Mouse (Mus musculus) adrenal gland, adult 10 weeks (tissue): ENCODE results near the gene Ubqln5. TPM values are rescaled to one million over a fixed set of nuclear protein-coding genes. Genes with fewer than 3 reads are reported as not detected.

Source experiments
- polyA plus RNA-seq: library from polyadenylated mRNA; stranded (reverse); fragments of 350-450 nt; fragmentation: Illumina TruSeq; extraction: RNeasy Lipid Tissue Mini Kit (QIAGEN cat#74804); gene quantifications from one replicate; pipeline ENCODE4 v1.2.3, GENCODE M21; 2014; ENCODE audit warnings: low read depth, low replicate concordance

The Ubqln5 gene
- not detected for polyA plus RNA-seq

DNA sequence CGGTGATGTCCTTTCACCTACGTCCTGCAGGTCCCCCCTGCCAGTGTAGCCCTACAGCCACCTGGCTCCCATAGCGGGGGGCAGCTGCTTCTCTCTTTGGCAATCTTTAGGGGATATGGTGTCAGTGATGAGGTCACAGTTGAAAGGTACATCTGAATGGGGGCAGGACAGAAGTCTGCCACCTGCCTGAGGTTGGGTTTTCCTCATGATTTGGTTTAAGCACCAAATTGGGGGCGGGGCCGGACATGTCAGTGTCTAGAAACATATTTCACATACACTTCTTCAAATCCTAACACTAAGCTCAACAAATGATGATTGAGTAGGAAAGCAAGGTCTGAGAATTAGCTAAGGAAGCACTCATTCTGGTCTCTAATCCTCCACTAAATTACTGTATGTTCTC lies at the start of gene Ubqln5:
Gene Ubqln5 (minus strand): TSS at position 101 of the 400 bp plus-strand sequence.

DNA sequence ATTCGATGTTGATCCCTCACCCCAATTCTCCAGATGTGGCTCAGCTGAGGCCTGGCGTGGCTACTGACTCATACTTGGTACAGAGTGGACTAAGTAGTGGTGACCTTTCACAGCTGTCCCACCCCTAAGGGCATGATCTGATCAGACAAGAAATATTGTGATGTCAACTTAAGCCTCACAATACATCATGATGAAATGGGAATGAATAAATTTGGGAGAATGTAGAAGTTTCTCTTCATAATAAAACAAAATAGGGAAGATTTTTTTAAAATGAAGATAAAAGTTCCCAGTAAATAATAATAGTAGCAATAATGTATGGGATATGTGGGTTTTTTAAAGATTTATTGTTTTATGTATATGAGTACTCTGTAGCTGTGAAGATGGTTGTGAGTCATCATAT lies 20.8 kb upstream of the Ubqln5 start, which contains the start of gene Ubqlnl:
Gene Ubqlnl (minus strand): TSS at position 101 of the 400 bp plus-strand sequence.

DNA sequence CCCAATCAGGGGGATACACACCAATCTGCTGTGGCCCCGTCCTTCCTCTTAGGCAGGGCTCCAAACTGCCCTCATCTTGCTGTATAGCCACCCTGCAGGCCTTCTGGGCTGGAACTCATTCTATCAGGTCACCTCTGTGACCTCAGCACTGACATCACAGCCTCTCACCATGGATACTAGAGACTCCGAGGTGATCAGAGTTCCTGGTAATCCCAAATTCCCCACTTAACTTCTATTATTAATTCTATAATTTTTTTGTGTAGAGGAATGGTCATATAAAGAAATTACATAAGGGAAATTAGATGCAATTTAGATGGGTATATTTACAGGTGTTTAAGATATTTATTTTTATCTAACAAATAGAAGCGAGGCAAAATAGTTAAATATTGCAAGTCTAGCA lies 13.6 kb upstream of the Ubqln5 start, which contains the start of gene Ubqln3:
Gene Ubqln3 (minus strand): TSS at position 101 of the 400 bp plus-strand sequence.

DNA sequence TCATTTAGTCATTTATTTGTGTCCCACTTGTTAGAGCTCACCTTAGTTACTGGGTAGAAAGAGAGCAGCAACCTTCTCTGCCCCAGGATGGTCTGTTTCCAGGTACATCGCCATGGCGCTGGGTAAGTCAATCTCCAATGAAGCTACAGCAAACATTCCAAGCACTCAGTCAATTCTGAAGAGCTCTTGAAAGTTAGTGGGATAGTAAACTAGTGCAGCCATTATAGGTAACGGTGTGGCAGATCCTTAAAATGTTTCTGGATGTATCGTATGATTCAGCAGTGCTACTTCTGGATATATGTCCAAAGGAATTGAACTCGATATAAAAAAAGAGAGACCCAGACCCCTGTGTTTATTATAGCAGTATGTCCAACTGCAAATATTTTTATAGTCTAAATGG lies 7.7 kb upstream of the Ubqln5 start, which contains the start of gene Olfr643:
Gene Olfr643 (minus strand): TSS at position 101 of the 400 bp plus-strand sequence.

DNA sequence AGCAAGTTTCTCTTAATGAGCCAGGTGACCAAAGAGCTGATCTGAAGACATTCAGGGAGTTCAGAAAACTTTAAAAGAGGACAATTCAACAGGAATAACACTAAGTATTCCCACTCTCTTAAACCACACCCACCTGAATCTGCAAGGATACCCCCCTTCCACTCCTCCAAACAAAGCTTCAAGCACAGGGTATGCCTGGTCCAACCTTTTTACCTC lies 25.0 kb downstream of the Ubqln5 start, which contains the start of gene Olfr646:
Gene Olfr646 (plus strand): TSS at position 117 of the 216 bp plus-strand sequence.

DNA sequence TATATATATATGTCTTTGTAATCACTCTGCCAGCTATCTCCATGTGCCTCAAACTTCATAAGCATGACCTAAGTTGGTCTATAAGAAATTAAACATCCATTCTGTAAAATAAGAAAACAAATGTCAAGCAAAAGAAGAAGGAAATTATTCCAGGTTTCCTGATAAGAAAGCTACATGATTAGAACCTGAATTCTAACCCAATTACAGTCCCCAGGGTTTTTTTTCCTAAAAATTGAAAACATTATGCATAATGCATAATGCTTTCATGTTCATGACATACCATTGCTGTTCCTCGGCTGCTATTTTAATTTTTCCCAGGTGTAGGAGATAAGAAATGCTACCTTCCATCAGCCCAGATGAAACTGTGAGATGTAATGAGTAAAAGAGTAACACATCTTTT lies 44.3 kb downstream of the Ubqln5 start, which contains the start of gene Olfr645:
Gene Olfr645 (minus strand): TSS at position 101 of the 400 bp plus-strand sequence.

Other genes starting within 250 kb of the Ubqln5 start
- gene Olfr66, start 243.6 kb downstream of the Ubqln5 start, polyA plus RNA-seq: not detected
- not detected for gene Olfr64, start 235.3 kb downstream of the Ubqln5 start, polyA plus RNA-seq
- not detected for gene Olfr65, start 226.3 kb downstream of the Ubqln5 start, polyA plus RNA-seq
- not detected for gene Olfr631, start 201.0 kb downstream of the Ubqln5 start, polyA plus RNA-seq
- not detected for gene Olfr632, start 195.5 kb downstream of the Ubqln5 start, polyA plus RNA-seq
- gene Olfr633, start 185.4 kb downstream of the Ubqln5 start, polyA plus RNA-seq: not detected
- not detected for gene Olfr635, start 158.7 kb downstream of the Ubqln5 start, polyA plus RNA-seq
- not detected for gene Olfr638, start 131.1 kb downstream of the Ubqln5 start, polyA plus RNA-seq
- not detected for gene Olfr639, start 112.5 kb downstream of the Ubqln5 start, polyA plus RNA-seq
- gene Olfr640, start 104.3 kb downstream of the Ubqln5 start, polyA plus RNA-seq: not detected
- not detected for gene Olfr641, start 94.4 kb downstream of the Ubqln5 start, polyA plus RNA-seq
- gene Olfr642, start 77.2 kb downstream of the Ubqln5 start, polyA plus RNA-seq: not detected
- gene 4930516K23Rik, start 68.4 kb downstream of the Ubqln5 start, polyA plus RNA-seq: not detected
- not detected for gene Olfr644, start 58.0 kb downstream of the Ubqln5 start, polyA plus RNA-seq
- not detected for gene Olfr645, start 44.4 kb downstream of the Ubqln5 start, polyA plus RNA-seq
- not detected for gene Olfr646, start 25.0 kb downstream of the Ubqln5 start, polyA plus RNA-seq
- gene Olfr643, start 7.6 kb upstream of the Ubqln5 start, polyA plus RNA-seq: not detected
- gene Ubqln3, start 13.5 kb upstream of the Ubqln5 start, polyA plus RNA-seq: not detected
- gene Ubqlnl, start 20.7 kb upstream of the Ubqln5 start, polyA plus RNA-seq: not detected
- not detected for gene Olfm5, start 35.0 kb upstream of the Ubqln5 start, polyA plus RNA-seq
- gene Olfr648, start 53.6 kb upstream of the Ubqln5 start, polyA plus RNA-seq: not detected
- not detected for gene Olfr649, start 66.2 kb upstream of the Ubqln5 start, polyA plus RNA-seq
- gene Trim6, start 89.0 kb upstream of the Ubqln5 start, polyA plus RNA-seq: 1.0 TPM
- gene Trim34a, start 114.6 kb upstream of the Ubqln5 start, polyA plus RNA-seq: 37.6 TPM
- 11.2 TPM for gene Trim5, start 158.3 kb upstream of the Ubqln5 start, polyA plus RNA-seq
- gene Trim12a, start 185.6 kb upstream of the Ubqln5 start, polyA plus RNA-seq: 44.0 TPM
- not detected for gene Trim34b, start 199.6 kb upstream of the Ubqln5 start, polyA plus RNA-seq
- gene Trim12c, start 223.5 kb upstream of the Ubqln5 start, polyA plus RNA-seq: 52.3 TPM
- gene Trim30b, start 240.1 kb upstream of the Ubqln5 start, polyA plus RNA-seq: 0.58 TPM